In genomic region chr9:61135263-61135882, GRCm38 (mm10) we compare ENCODE assay signal across 12 mouse cellular contexts.
DNase-seq lines count a peak whose midpoint lies in the region; ATAC-seq and TF ChIP-seq lines count a peak whose summit lies in the region.
"Had no signal": no experiment of that assay in that cellular context is flagged by ENCODE, and none has a peak within 500 bp of the region (broad histone marks: within the 10 kb centered on the region; RNA-seq: fewer than 3 reads in every experiment).

No protein-coding gene starts in this region.

- no peak overlapping the region for H3K9ac ChIP-seq in lung, embryonic 15.5 days
- no peak overlapping the region for H3K9ac ChIP-seq in embryonic facial prominence, embryonic 12.5 days
- H3K9ac ChIP-seq in hindbrain, postnatal 0 days (replicated peaks; ENCODE audit: low read length): no peak overlapping the region
- no peak overlapping the region for H3K9ac ChIP-seq in neural tube, embryonic 12.5 days

- ATAC-seq in lung, embryonic 15.5 days (ENCODE audit: borderline replicate concordance, extremely low read depth, low FRiP score, low TSS enrichment): peak; percentile 32; the same call in 1 of the 2 replicates
- peak; percentile 63; the same call in 1 of the 2 replicates for ATAC-seq in embryonic facial prominence, embryonic 12.5 days (ENCODE audit: insufficient number of reproducible peaks, insufficient read depth, low FRiP score, low TSS enrichment)
- ATAC-seq in hindbrain, postnatal 0 days: peak; percentile 68
- peak; percentile 66; the same call in 1 of the 2 replicates for ATAC-seq in neural tube, embryonic 12.5 days (ENCODE audit: low FRiP score, low read depth)
- ATAC-seq: CD4-positive, CD25-positive, alpha-beta regulatory T cell, adult 4 months had no signal

- H3K4me3 ChIP-seq in lung, embryonic 15.5 days: no peak overlapping the region
- H3K4me3 ChIP-seq in lung, adult 2 months (replicated peaks; ENCODE audit: extremely low read depth, low read depth, low read length): no peak overlapping the region
- H3K4me3 ChIP-seq in embryonic facial prominence, embryonic 12.5 days: no peak overlapping the region
- no peak overlapping the region for H3K4me3 ChIP-seq in hindbrain, postnatal 0 days (ENCODE audit: low read length)
- no peak overlapping the region for H3K4me3 ChIP-seq in neural tube, embryonic 12.5 days

- no peak for DNase-seq in lung, adult 2 months
- peak; percentile 54 for DNase-seq in hindbrain, postnatal 0 days (ENCODE audit: low spot score)
- DNase-seq in left cerebral cortex, postnatal 14 days (ENCODE audit: low spot score in 2 of 2): no peak
- no peak for DNase-seq in spleen, postnatal 4 days (ENCODE audit: low spot score in 2 of 2)
- no peak for DNase-seq in left cerebral cortex, postnatal 10 days (ENCODE audit: extremely low spot score in 1 of 2, low spot score in 2 of 2)
- DNase-seq: gastrocnemius, postnatal 10 days; heart, postnatal 10 days; layer of hippocampus, postnatal 36 days had no signal

- no peak overlapping the region for H3K27ac ChIP-seq in lung, embryonic 15.5 days
- H3K27ac ChIP-seq in embryonic facial prominence, embryonic 12.5 days: peak overlapping the region; percentile 78; the same call in 1 of the 2 replicates
- no peak overlapping the region for H3K27ac ChIP-seq in hindbrain, postnatal 0 days
- no peak overlapping the region for H3K27ac ChIP-seq in neural tube, embryonic 12.5 days

- no peak overlapping the region for H3K4me2 ChIP-seq in lung, embryonic 15.5 days
- H3K4me2 ChIP-seq in embryonic facial prominence, embryonic 12.5 days (replicated peaks): no peak overlapping the region
- no peak overlapping the region for H3K4me2 ChIP-seq in hindbrain, postnatal 0 days (ENCODE audit: low read depth, low read length)
- H3K4me2 ChIP-seq in neural tube, embryonic 12.5 days (replicated peaks): no peak overlapping the region

- no peaks in the 10 kb centered on the region; the same call in 1 of the 2 replicates for H3K27me3 ChIP-seq in lung, embryonic 15.5 days
- H3K27me3 ChIP-seq in embryonic facial prominence, embryonic 12.5 days: 0 out of 2 replicates have a peak, but pooled peaks cover 2% of the 10 kb centered on the region
- no peaks in the 10 kb centered on the region for H3K27me3 ChIP-seq in hindbrain, postnatal 0 days (ENCODE audit: insufficient read depth, low read length)
- no peaks in the 10 kb centered on the region for H3K27me3 ChIP-seq in neural tube, embryonic 12.5 days (replicated peaks)

- no peak for TF ChIP-seq CTCF in lung, adult 2 months (IDR thresholded peaks at IDR 0.05; ENCODE audit: insufficient read depth, low read length)
- TF ChIP-seq CTCF in hindbrain, postnatal 0 days (IDR thresholded peaks at IDR 0.05; ENCODE audit: low read depth): no peak

- H3K4me1 ChIP-seq in lung, embryonic 15.5 days: peaks cover 11% of the 10 kb centered on the region
- H3K4me1 ChIP-seq in lung, adult 2 months (ENCODE audit: control insufficient read depth, insufficient read depth, low read length): no peaks in the 10 kb centered on the region
- H3K4me1 ChIP-seq in embryonic facial prominence, embryonic 12.5 days: peaks cover 27% of the 10 kb centered on the region
- no peaks in the 10 kb centered on the region for H3K4me1 ChIP-seq in hindbrain, postnatal 0 days (ENCODE audit: insufficient read depth, low read length)
- peaks cover 25% of the 10 kb centered on the region for H3K4me1 ChIP-seq in neural tube, embryonic 12.5 days

- WGBS in lung, embryonic 15.5 days: 44% methylated on average over 10 of the region's 10 CpGs
- WGBS in lung, adult 2 months: 60% methylated on average over 10 of the region's 10 CpGs
- WGBS in embryonic facial prominence, embryonic 12.5 days: 34% methylated on average over 10 of the region's 10 CpGs
- 41% methylated on average over 10 of the region's 10 CpGs for WGBS in hindbrain, postnatal 0 days
- WGBS in neural tube, embryonic 12.5 days: 41% methylated on average over 10 of the region's 10 CpGs

- intact Hi-C loops in left cerebral cortex, postnatal 14 days (cut with DNase I): no loop called here
- intact Hi-C loops in left cerebral cortex, postnatal 10 days (cut with DNase I): no loop called here

- TF ChIP-seq POLR2A in lung, adult 2 months (IDR thresholded peaks at IDR 0.05; ENCODE audit: borderline replicate concordance, extremely low read depth, low read depth, low read length): no peak

- H3K36me3 ChIP-seq in lung, embryonic 15.5 days: no peaks in the 10 kb centered on the region
- no peaks in the 10 kb centered on the region for H3K36me3 ChIP-seq in embryonic facial prominence, embryonic 12.5 days
- H3K36me3 ChIP-seq in hindbrain, postnatal 0 days (ENCODE audit: insufficient read depth, low read length): no peaks in the 10 kb centered on the region
- H3K36me3 ChIP-seq in neural tube, embryonic 12.5 days: no peaks in the 10 kb centered on the region

- H3K9me3 ChIP-seq in lung, embryonic 15.5 days: no peaks in the 10 kb centered on the region
- no peaks in the 10 kb centered on the region for H3K9me3 ChIP-seq in embryonic facial prominence, embryonic 12.5 days
- no peaks in the 10 kb centered on the region for H3K9me3 ChIP-seq in hindbrain, postnatal 0 days (ENCODE audit: low read length)
- H3K9me3 ChIP-seq in neural tube, embryonic 12.5 days: no peaks in the 10 kb centered on the region
